Mouse (Mus musculus) layer of hippocampus, postnatal 10 days (tissue): Measurements from ENCODE around the gene Rhbdf1. TPM values are rescaled to one million over a fixed set of nuclear protein-coding genes. Genes with fewer than 3 reads are reported as not detected.

Experiments used
- DNase-seq, 2 experiments: peaks; one replicate each; pipeline ENCODE4 v3.0.0; 2021; ENCODE audit warnings: low spot score in 2 of 2
- total RNA-seq, 2 experiments: library from RNA; stranded (reverse); gene quantifications; 2 replicates each; pipeline ENCODE4 v1.2.3; 2021

Gene Rhbdf1
- total RNA-seq, 2 experiments from 2014 or later, result 25.9 to 32.8 TPM

DNA sequence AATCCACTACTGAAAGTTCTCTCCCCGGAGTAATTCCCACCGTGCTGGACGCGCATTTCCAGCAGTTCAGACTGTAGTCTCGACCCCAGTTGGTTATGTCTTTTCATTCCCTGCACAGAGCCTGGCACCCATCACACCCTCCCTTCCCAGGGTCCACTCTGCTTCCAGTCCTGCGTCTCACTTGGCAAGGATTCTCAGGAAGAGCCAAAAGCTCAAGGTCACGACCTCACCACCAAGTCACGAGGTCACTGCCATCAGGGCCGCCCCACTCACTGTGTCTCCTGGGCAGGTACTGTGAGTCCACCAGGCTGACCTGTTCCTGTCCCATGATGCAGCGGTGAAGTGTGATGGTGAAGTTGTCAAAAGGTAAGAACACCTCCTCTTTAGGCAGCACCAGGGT is 28.0 kb downstream of the Rhbdf1 start:
- no peak for DNase-seq

DNA sequence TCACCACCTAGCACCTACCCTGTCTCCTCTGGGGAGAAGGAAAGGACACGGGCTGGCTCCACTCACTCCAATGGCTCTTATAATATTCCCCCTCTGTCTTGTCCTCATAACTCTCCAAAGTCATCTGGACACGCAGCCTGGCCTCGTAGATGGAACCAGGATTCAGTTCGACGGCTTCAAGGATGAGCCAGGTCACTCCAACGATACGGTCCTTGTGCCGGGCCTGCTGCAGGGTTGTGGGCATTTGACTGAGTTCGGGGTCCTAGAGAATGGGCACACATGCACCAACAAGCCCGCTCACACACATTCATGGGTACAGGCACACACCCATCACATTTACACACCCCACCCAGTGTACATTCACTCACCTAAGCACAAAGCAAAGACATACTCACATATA is 28.9 kb downstream of the Rhbdf1 start:
- no peak for DNase-seq

DNA sequence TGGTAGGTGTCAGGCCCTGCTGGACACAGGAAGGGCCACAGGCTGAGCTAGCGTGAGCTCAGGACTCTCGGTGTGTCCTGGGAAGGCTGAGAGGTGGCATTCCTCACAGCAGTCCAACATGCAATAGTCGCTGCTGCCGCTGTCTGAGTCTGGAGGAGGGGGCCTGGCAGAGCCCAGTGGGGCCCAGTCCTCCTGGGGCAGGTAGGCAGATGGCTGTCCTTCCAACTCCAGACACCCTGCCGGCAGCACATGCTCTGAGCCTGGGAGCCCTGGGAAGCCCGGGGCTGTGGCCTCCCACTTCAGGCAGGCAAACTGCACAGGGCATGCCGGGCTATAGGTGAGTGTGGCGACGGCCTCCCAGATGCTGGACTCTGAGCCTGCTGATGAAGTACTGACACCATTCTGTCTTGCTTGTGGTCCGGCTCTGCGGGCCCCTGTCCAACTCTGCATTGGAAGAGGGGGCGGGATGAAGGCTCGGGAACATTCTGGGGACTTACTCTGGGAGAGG is 31.4 kb downstream of the Rhbdf1 start:
- no peak for DNase-seq

DNA sequence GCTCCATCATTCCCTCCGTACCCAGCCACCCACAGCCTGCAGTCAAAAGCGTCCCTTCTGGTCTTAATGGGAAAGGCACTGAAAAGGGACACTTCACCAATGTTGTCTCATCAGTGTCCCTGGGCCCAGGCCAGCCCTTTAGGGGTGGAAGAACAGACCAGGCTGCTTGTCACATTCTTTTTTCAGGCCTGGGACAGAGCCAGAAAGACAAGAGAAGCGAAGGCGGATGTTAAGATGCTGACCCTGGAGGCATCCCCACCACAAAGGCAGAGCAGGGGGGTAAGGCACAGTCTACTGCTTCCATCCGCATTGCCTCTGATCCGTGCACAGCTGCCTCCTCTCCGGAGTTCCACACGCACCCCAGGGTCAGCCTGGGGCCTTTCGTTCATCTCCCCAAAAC is 32.0 kb downstream of the Rhbdf1 start:
- DNase-seq, result no peak

DNA sequence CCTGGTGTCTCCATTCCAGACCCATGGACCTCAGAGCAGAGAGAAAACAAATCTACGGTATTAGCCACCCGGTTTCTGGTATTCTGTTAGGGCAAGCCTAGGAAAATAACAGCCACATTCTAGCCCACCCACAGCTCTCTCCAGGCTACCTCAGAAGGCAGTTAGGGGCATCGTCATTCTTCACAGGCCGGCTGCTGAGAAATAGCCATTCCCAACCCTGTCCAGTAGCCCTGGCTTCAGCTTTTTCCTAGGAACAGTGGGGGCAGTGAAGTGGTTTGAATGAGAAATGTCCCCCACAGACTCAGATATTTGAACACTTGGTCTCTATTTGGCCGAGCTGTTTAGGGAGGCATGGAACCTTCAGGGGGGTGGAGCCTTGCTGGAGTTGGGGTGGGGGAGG is 32.7 kb downstream of the Rhbdf1 start:
- DNase-seq, result no peak

DNA sequence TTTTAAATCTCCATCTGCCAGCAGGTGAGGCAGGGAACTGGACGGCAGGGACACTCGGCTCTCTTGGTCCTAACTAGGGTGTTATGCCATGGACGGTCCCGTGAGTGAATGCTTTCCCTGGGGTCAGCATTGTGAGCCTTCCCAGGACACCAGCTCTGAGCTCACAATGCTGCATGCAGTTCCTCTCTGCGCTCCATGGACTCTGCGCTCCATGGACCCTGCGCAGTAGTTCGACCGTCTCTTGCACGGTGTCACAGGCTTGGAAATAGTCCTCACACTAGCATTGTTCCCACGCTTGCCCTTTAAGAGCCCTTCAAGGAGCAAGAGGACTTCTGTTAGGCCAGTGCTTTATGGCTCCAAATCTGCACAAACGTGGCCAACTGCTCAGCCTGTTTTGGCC is 33.2 kb downstream of the Rhbdf1 start:
- no peak for DNase-seq

DNA sequence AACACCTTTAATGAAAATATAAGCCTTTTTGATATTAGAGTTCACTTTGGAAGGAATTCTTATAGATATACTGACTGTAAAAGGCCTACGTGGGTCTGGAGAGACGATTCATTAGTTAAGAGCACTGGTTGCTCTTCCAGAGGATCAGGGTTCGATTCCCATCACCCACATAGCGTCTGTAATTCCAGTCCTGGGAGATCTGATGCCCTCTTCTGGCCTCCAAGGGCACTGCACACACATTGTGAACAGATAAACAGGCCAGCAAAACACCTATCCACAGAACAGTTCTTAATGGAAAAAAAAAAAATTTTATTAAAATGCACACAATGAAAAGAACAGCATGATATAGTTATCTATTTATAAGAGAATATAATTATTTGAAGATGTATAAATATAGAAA is 34.8 kb downstream of the Rhbdf1 start:
- DNase-seq, result no peak

DNA sequence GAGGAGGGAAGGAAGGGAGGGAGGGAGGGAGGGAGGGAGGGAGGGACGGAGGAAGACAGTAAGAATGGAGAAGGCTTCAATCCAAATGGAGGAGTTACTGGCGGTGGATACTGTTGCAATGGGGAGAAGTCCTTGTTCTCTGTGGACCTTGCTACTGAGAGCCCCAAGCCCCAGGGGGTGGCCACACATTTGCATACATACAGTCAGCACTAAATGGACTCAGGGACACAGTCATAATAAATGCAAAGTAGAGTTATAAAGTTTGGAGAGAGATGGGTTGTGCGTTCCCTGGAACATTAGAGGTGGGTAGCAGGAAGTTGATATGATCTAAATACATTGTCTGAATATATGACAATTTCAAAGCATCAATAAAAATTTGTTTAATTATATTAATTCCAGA is 36.1 kb downstream of the Rhbdf1 start:
- no peak for DNase-seq

DNA sequence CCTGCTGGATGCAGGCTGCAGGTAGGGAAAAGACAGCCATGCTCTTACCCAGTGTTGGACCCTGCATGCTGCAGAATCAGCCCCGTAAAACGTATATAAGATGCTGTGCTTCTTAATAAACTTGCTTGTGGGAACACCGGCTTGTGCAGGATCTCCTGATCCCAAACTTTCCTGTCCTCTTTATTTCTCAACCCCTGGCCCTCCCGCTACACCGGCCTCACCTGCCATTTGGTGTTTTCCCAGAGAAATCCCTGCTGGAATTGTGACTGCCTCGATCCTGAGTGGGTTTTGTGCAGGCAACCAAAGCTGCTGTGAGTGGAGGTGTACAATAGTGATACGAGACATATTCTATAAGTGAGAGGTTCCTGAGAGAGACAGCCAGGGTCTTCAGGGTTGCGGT is 37.6 kb downstream of the Rhbdf1 start:
- no peak for DNase-seq

DNA sequence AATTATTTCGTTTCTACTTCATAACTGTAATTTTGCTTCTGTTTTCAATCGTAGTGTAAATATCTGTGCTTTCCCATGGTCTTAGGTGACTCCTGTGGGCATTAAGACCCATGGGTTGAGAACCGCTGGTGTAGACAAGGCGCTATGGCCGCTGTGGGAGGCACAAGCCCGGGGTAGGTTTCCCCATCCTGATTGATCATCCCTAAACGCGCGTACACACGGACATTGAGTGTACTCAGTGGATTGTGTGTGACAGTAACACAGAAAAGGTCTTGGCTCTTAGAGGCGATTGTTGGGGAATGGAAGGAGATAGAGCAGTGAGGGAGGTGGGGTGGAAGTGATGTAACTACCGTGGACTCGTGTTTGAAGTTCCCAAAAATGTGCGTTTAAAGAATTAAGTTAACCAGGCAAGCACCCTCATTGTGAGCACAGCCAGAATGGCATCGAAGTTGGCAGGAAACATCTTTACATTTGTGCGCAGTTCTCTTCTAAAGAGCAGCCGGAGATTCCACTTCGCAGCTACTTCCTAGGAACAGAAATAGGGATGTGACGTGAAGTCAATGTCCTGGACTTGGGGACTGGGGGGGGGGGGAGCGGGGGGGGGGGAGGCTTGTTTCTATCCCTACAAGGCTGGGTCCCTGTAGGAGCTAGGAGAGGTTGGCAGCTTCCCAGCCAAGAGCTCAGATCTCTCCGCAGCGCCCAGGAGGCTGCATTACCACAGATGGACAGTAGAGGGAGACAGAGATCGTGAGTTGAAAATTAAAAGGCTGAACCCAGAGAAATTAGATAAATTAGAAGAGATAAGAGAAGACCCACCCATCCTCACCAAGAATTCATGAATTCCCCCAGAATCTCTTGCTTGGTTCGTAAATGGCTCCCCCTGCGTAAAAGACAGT is 39.9 kb downstream of the Rhbdf1 start:
- DNase-seq, result peak; percentile 97

DNA sequence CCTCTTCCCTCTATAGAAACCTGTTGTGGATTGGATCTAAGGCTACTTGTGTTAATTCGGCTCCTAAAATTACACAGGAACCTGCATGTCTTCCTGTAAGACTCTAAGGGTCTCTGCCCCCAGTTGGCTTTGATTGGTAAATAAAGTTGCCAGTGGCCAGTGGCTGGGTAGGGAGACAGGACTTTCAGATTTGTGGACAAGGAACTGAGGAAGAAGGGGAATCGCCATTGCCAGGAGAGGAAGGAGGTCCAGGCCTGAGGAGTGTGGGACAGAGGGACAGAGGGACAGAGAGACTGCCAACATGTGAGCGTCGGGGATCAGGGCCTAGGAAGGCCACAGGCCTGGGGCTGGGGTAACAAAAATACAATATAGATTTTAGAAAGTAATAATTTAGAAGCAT is 40.9 kb downstream of the Rhbdf1 start:
- DNase-seq, result no peak

DNA sequence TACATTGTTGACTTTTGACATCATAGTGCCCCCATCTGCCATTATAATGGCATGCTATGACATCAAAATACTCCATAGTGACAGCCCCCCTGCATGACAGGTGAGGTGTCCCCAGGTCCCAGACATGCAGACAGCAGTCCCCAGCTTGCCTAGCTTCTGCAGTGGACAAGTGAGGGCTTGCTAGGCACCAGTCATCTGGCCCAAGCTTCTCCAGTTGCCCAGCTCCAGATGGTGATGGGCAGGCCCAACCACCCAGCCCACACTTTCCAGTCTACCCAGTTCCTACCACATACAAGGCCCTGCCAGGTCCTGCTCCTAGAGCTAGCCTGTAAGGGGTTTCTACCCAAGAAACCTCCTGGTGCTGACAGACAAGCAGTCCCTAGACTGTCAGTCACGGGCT is 43.6 kb downstream of the Rhbdf1 start:
- DNase-seq, result no peak

DNA sequence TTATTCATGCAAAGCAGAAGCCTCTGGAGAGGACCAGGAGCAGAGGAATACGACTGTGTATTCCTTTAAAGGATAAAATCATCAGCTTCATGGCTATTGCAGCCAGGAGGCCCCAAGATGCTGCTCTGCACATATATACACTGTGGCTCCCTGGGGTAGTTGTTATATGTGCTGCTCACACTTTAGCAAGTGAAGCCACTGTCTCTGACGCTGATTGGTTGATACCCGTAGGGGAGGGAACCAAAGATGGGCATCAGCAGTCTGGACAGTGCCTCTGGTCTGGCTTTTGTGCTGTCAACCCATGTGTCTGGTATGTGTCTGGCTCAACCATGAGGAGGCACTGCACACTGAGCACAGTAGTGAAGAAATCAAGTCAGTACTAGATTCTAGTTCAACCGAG is 55.4 kb downstream of the Rhbdf1 start:
- DNase-seq, result no peak

DNA sequence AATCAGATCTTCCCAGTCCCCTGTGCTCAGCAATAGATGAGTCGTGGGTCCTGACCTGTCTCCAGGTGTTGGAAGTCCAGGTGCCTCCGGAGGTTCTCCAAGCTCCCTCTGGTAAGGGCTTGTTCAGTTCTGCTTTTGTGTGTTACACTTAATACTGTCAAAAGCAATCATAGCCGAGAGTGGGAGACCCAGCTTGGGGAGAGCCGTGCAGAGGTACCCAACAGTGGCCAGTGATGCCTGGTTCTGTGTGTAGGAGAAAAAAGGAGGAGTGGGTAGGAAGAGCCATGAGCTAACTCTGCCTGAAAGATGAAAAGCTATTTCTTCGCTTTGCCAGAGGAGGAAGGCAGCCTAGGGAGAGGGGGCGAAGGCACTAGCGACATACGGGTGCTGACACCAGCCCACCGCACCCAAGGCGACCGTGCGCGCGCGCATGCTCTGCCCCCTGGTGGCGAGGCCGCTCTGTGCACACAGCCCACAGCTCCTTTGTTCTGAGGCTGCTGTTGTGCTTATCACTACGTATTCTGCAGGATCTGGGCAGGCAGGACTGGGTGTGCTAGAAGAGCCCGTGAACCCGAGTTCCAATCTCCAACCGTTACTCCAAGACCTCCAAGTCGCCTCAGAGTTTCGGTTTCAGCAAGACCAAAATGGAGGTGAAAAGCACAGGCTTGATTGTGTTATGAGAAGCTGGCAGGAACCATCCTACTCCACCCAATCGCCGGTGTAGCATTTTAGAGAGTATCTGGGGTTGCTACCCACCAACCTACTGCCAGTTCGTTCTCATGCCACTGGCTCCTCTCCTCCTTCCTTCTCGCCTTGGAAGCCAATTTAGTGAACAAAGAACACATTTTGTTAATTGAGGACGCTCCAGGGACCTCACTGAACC is 59.9 kb downstream of the Rhbdf1 start:
- DNase-seq, result peak; percentile 94 to 96

DNA sequence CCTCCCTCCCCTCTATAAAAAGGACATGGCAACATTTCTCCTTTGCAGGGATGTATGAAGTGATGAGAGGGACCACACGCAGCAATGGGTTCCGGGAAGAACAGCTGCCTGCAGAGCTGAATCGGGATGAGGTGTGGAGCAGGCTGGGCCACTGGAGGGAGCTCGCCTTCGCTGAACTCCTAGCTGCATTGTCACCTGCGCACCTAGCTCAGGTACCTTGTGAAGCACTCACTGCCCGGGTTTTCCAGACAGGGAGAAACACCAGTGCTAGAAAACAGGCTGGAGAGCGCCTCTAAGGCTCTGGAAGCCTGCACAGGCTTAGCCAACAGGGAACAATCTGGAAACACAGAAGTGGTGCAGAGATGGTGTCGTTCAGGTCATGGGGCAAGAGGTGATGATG is 60.6 kb downstream of the Rhbdf1 start:
- peak in 1 of 2 experiments; percentile 24 for DNase-seq

DNA sequence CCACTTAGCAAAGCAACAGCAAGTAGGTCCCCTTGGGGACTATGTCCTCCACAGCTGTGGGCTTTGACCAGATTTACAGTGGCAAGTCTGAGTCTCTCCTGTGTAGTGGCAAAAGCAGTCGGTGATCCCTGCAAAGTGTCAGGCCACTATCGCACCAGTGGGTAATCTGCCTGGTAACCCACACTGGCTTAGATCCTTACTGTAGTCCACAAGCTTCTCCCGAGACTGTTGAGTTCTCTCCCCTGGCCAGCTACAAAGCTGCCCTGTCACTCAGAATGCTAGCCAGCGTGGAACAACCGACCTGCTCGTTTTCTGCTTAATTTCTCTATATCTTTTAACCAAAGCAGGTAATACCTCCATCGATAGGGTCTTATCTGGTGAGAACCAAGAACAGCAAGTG is 61.8 kb downstream of the Rhbdf1 start:
- peak in 1 of 2 experiments; percentile 15 for DNase-seq

Other genes with a start within 250 kb of the Rhbdf1 start
- 100 to 1,000 TPM; 848 to 920 TPM for gene Nsg2, start 221.8 kb downstream of the Rhbdf1 start, total RNA-seq
- gene Il9r, start 22.0 kb downstream of the Rhbdf1 start, total RNA-seq, result not detected
- 10 to 100 TPM; 28.3 to 29.8 TPM for gene Snrnp25, start 16.9 kb downstream of the Rhbdf1 start, total RNA-seq
- gene Mpg, start 4.2 kb upstream of the Rhbdf1 start, total RNA-seq, result 10 to 100 TPM; 18.5 to 20.7 TPM
- gene Nprl3, start 45.4 kb upstream of the Rhbdf1 start, total RNA-seq, result 10 to 100 TPM; 51.7 to 58.1 TPM
- not detected for gene Hba-x, start 54.1 kb upstream of the Rhbdf1 start, total RNA-seq
- 100 to 1,000 TPM; 667 to 733 TPM for gene Hba-a1, start 61.2 kb upstream of the Rhbdf1 start, total RNA-seq
- gene Hbq1b, start 64.7 kb upstream of the Rhbdf1 start, total RNA-seq, result 1 to 10 TPM; 2.3 to 4.1 TPM
- 100 to 1,000 TPM; 562 to 789 TPM for gene Hba-a2, start 74.2 kb upstream of the Rhbdf1 start, total RNA-seq
- 1 to 10 TPM; 1.6 to 2.7 TPM for gene Hbq1a, start 77.8 kb upstream of the Rhbdf1 start, total RNA-seq
- 10 to 100 TPM; 28.3 to 28.5 TPM for gene Sh3pxd2b, start 125.5 kb upstream of the Rhbdf1 start, total RNA-seq
- 10 to 100 TPM; 45.3 to 45.5 TPM for gene Ubtd2, start 233.1 kb upstream of the Rhbdf1 start, total RNA-seq